Mouse (Mus musculus) heart, embryonic 13.5 days (tissue): ENCODE measurements around the gene Taf4. TPM values are rescaled to one million over a fixed set of nuclear protein-coding genes. Genes with fewer than 3 reads are reported as not detected.

Source experiments
- ATAC-seq: fragments of 200-750 bp; cut with Nextera tagmentation; 2 replicates; pipeline ENCODE4 v1.8.0; 2017; ENCODE audit warnings: moderate TSS enrichment; ENCODE audit not compliant: insufficient number of reproducible peaks, low FRiP score, low TSS enrichment; ENCODE audit errors: extremely low read depth
- H3K27ac ChIP-seq: fragments of 300-500 bp; sonication (generic); replicated peaks from 2 replicates; pipeline ENCODE4 v1.5.1; 2015; ENCODE audit warnings: moderate library complexity, mild to moderate bottlenecking, inconsistent platforms
- H3K27me3 ChIP-seq: fragments of 300-500 bp; sonication (generic); replicated peaks from 2 replicates; pipeline ENCODE4 v1.6.1; 2015; ENCODE audit warnings: mild to moderate bottlenecking, inconsistent platforms
- H3K36me3 ChIP-seq: fragments of 300-500 bp; sonication (generic); 2 replicates; pipeline ENCODE4 v1.6.1; 2015; ENCODE audit warnings: mild to moderate bottlenecking, inconsistent platforms
- H3K4me1 ChIP-seq: fragments of 300-500 bp; sonication (generic); 2 replicates; pipeline ENCODE4 v1.6.1; 2015; ENCODE audit warnings: inconsistent platforms
- H3K4me2 ChIP-seq: fragments of 300-500 bp; sonication (generic); 2 replicates; pipeline ENCODE4 v1.6.1; 2015; ENCODE audit warnings: inconsistent platforms, mild to moderate bottlenecking, moderate library complexity
- H3K4me3 ChIP-seq: fragments of 300-500 bp; sonication (generic); 2 replicates; pipeline ENCODE4 v1.5.1; 2015; ENCODE audit warnings: moderate library complexity, mild to moderate bottlenecking, inconsistent platforms
- H3K9ac ChIP-seq: fragments of 300-500 bp; sonication (generic); 2 replicates; pipeline ENCODE4 v1.6.1; 2015; ENCODE audit warnings: inconsistent platforms, mild to moderate bottlenecking, moderate library complexity
- H3K9me3 ChIP-seq: fragments of 300-500 bp; sonication (generic); 2 replicates; pipeline ENCODE4 v1.6.1; 2016; ENCODE audit warnings: inconsistent platforms
- WGBS: fragments of 180-500 bp; shearing (Covaris S2); methylation state at CpG from one replicate; pipeline ENCODE4 v1.1.7; 2015; ENCODE audit warnings: mixed read lengths; 5-methylcytosine and 5-hydroxymethylcytosine counted together
- polyA plus RNA-seq: library from polyadenylated mRNA; unstranded; fragments of >200 nt; fragmentation: Nextera tagmentation; extraction: Ambion mirVana; gene quantifications from 2 replicates; pipeline ENCODE4 v1.2.1, GENCODE M21; 2015

Gene Taf4
- polyA plus RNA-seq, 1 experiment from 2014 or later = 1.7 TPM

DNA sequence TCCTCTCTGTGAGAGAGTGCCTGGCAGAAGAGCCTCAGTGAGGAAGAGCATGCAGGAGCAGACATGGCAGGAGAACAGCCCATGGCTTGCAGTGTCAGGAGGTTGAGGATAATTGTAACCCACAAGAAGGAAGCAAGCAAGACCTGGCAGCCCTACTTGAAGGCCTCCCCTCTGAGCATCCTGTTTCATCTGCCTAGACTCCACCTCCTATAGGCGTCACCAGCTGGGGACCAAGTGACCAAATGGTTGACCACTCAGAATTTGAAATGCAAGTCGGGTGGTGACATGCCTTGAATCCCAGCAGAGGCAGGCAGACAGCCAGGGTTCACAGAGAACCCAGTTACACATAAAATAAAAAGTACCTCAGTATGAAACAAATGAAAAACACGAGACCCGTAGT is 4.2 kb upstream of the Taf4 start:
- 46% methylated on average over 4 of the region's 4 CpGs for WGBS
- Histone ChIP-seq H3K27me3 (no peaks in the 10 kb centered on the region), H3K9me3 (no peaks in the 10 kb centered on the region), H3K27ac (no peak overlapping the region), H3K4me3 (no peak overlapping the region), H3K4me1 (peaks cover 50% of the 10 kb centered on the region), H3K9ac (no peak overlapping the region), H3K4me2 (no peak overlapping the region), H3K36me3 (no peaks in the 10 kb centered on the region)
- ATAC-seq = no peak

GRCm38 (mm10) chr2:179979836-179980235 is 3.4 kb upstream of the Taf4 start:
- 46% methylated on average over 8 of the region's 8 CpGs for WGBS
- H3K9me3 ChIP-seq = no peaks in the 10 kb centered on the region
- ATAC-seq = no peak
- no peaks in the 10 kb centered on the region for H3K36me3 ChIP-seq
- H3K27ac ChIP-seq = no peak overlapping the region
- H3K9ac ChIP-seq = no peak overlapping the region
- no peak overlapping the region for H3K4me3 ChIP-seq
- H3K27me3 ChIP-seq = no peaks in the 10 kb centered on the region
- peaks cover 47% of the 10 kb centered on the region for H3K4me1 ChIP-seq
- H3K4me2 ChIP-seq = no peak overlapping the region

DNA sequence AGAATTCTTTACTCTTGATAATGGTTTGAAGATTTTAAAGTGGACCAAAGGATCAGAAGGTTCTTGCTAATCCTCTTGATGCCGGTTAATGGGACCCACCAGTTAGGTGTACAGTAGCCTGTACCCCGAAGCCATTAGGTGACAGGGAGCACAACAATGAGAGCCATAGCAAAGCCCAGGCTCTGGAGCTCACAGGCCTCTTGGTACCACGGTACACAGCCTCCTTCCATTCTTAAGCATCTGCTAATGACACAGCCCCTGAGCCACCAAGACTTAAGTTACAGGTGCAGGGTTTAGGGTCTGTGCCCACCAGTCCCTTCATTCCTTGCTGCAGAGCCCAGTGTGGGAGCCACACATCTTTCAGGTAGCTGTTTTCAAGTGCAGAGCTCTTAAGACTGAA is 1.8 kb upstream of the Taf4 start:
- WGBS = 70% methylated on average over 3 of the region's 3 CpGs
- no peak overlapping the region for H3K4me3 ChIP-seq
- no peak overlapping the region for H3K4me2 ChIP-seq
- H3K27me3 ChIP-seq = no peaks in the 10 kb centered on the region
- no peaks in the 10 kb centered on the region for H3K36me3 ChIP-seq
- no peak overlapping the region for H3K9ac ChIP-seq
- peaks cover 53% of the 10 kb centered on the region for H3K4me1 ChIP-seq
- no peak overlapping the region for H3K27ac ChIP-seq
- no peaks in the 10 kb centered on the region for H3K9me3 ChIP-seq
- no peak for ATAC-seq

- H3K27ac ChIP-seq = peak overlapping the region; percentile 92
- H3K4me1 ChIP-seq = peaks cover 61% of the 10 kb centered on the region
- peak overlapping the region; percentile 72 for H3K4me3 ChIP-seq
- H3K9ac ChIP-seq = peak overlapping the region; percentile 95
- no peak for ATAC-seq
- H3K4me2 ChIP-seq = peak overlapping the region; percentile 99
- WGBS = 11% methylated on average over 10 of the region's 10 CpGs
- H3K36me3 ChIP-seq = no peaks in the 10 kb centered on the region
- no peaks in the 10 kb centered on the region for H3K9me3 ChIP-seq
- H3K27me3 ChIP-seq = no peaks in the 10 kb centered on the region
Measured at GRCm38 (mm10) chr2:179977344-179978025, 1.0 kb upstream of the Taf4 start.

DNA sequence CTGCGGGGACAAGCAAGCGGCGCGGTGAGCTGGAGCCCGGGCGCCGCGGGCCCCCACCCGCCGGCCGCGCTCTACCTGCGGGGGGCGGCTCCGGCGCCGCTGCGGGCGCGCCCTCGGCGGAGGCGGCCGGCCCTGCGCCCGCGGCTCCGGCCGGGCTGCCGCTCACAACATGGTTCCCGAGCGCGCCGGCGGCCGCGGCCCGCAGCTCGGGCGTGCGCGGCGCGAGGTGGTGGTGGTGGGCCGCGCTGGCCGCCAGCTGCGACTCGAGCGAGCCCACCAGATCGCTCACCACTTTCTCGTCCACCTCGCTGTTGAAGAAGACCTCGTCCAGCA is 185 bp downstream of the Taf4 start:
- peaks cover 67% of the 10 kb centered on the region for H3K4me1 ChIP-seq
- peak; percentile 37; the same call in 1 of the 2 replicates for ATAC-seq
- 0% methylated on average over 35 of the region's 54 CpGs for WGBS

DNA sequence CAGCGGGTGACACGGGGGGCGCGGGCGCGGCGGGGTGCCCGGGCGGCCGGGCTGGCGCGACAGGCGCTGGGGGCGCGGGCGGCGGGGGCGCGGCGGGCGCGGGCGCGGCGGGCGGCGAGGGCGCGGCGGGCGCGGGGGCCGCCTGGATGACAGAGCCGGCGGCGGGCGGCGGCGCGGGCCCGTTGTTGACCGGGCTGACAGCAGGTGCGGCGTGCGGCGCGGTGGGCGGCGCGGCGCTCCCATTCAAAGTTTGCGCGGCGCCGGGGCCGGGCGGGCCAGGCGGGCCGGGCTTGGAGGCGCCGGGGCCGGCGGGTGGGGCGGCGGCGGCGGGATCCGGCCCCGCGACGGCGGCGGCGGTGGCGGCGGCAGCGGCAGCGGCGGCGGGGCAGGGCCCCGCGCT is 595 bp downstream of the Taf4 start:
- 2% methylated on average over 27 of the region's 82 CpGs for WGBS
- H3K9me3 ChIP-seq = no peaks in the 10 kb centered on the region
- no peaks in the 10 kb centered on the region for H3K36me3 ChIP-seq
- peak overlapping the region; percentile 99 for H3K4me2 ChIP-seq
- H3K4me1 ChIP-seq = peaks cover 69% of the 10 kb centered on the region
- H3K27ac ChIP-seq = 0 out of 2 replicates have a peak overlapping the region, but pooled peaks have one; percentile 92
- peak overlapping the region; percentile 95 for H3K9ac ChIP-seq
- 0 out of 2 replicates have a peak, but pooled peaks have one; percentile 4 for ATAC-seq
- H3K27me3 ChIP-seq = no peaks in the 10 kb centered on the region
- peak overlapping the region; percentile 72 for H3K4me3 ChIP-seq

More for the DNA sequence above, 185 bp downstream of the Taf4 start:
- peak overlapping the region; percentile 72 for H3K4me3 ChIP-seq
- peak overlapping the region; percentile 99 for H3K4me2 ChIP-seq
- H3K27ac ChIP-seq = peak overlapping the region; percentile 92
- H3K9me3 ChIP-seq = no peaks in the 10 kb centered on the region
- H3K36me3 ChIP-seq = no peaks in the 10 kb centered on the region
- peak overlapping the region; percentile 95 for H3K9ac ChIP-seq
- no peaks in the 10 kb centered on the region for H3K27me3 ChIP-seq

- peak overlapping the region; percentile 72 for H3K4me3 ChIP-seq
- H3K27ac ChIP-seq = no peak overlapping the region
- ATAC-seq = no peak
- peak overlapping the region; percentile 99 for H3K4me2 ChIP-seq
- peaks cover 72% of the 10 kb centered on the region for H3K4me1 ChIP-seq
- no peaks in the 10 kb centered on the region for H3K27me3 ChIP-seq
- no peaks in the 10 kb centered on the region for H3K9me3 ChIP-seq
- 6% methylated on average over 40 of the region's 45 CpGs for WGBS
- peak overlapping the region; percentile 95 for H3K9ac ChIP-seq
- H3K36me3 ChIP-seq = no peaks in the 10 kb centered on the region
Measured at GRCm38 (mm10) chr2:179974651-179975471, 1.6 kb downstream of the Taf4 start.

- peaks cover 73% of the 10 kb centered on the region for H3K4me1 ChIP-seq
- H3K4me3 ChIP-seq = peak overlapping the region; percentile 72
- peak overlapping the region; percentile 95 for H3K9ac ChIP-seq
- peak overlapping the region; percentile 99 for H3K4me2 ChIP-seq
- no peaks in the 10 kb centered on the region for H3K36me3 ChIP-seq
- H3K27me3 ChIP-seq = no peaks in the 10 kb centered on the region
- ATAC-seq = no peak
- 18% methylated on average over 8 of the region's 8 CpGs for WGBS
- H3K9me3 ChIP-seq = no peaks in the 10 kb centered on the region
- 0 out of 2 replicates have a peak overlapping the region, but pooled peaks have one; percentile 3 for H3K27ac ChIP-seq
Measured at GRCm38 (mm10) chr2:179973871-179974628, 2.4 kb downstream of the Taf4 start.

DNA sequence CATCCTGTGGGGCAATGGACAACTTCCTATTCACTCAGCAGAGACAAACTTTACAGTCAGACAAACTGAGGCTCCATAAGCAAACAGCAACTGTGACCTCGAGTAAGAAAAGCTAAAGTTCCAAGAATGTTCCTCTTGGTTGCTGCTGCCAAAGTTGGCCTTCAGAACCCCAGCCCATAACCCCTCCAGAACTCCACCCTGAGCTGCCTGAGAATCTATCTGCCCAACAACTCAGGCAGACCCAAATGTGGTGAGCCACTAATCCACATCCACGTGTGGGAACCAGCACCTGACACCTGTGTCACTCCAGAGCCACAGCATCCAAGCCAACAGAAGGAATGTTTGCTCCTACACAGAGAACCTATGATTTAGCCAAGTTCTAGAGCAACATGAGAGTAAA is 4.0 kb downstream of the Taf4 start:
- no peak for ATAC-seq
- H3K9ac ChIP-seq = no peak overlapping the region
- 47% methylated on average over 2 of the region's 2 CpGs for WGBS

GRCm38 (mm10) chr2:179971891-179972290 is 4.6 kb downstream of the Taf4 start:
- H3K4me2 ChIP-seq = no peak overlapping the region
- peaks cover 84% of the 10 kb centered on the region for H3K4me1 ChIP-seq
- no peak overlapping the region for H3K9ac ChIP-seq
- 70% methylated on average over 2 of the region's 2 CpGs for WGBS
- no peaks in the 10 kb centered on the region for H3K36me3 ChIP-seq
- H3K27me3 ChIP-seq = no peaks in the 10 kb centered on the region
- ATAC-seq = no peak
- no peak overlapping the region for H3K4me3 ChIP-seq
- H3K9me3 ChIP-seq = no peaks in the 10 kb centered on the region
- no peak overlapping the region for H3K27ac ChIP-seq

More for the DNA sequence above, 4.0 kb downstream of the Taf4 start:
- H3K9me3 ChIP-seq = no peaks in the 10 kb centered on the region
- no peak overlapping the region for H3K4me3 ChIP-seq
- peaks cover 80% of the 10 kb centered on the region for H3K4me1 ChIP-seq
- H3K4me2 ChIP-seq = peak overlapping the region; percentile 99; the same call in 1 of the 2 replicates
- H3K27me3 ChIP-seq = no peaks in the 10 kb centered on the region
- no peaks in the 10 kb centered on the region for H3K36me3 ChIP-seq
- no peak overlapping the region for H3K27ac ChIP-seq

DNA sequence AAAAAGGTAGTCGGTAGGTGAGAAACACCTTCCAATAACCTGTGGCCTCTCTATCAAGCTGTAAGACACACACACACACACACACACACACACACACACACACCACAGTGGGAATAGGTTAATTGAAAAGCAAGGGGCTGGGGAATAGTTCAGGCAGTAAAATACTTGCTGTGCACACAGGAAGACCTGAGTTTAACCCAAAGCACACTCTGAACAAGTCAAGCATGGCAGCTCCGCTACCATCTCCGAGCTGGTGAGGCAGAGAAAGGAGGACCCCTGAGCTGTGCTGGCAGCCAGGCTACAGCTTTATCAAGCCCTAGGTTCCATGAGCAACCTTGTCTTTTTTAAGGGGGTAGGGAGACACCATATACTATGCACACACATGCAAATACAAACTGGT is 7.3 kb downstream of the Taf4 start:
- no peaks in the 10 kb centered on the region for H3K27me3 ChIP-seq
- H3K27ac ChIP-seq = no peak overlapping the region
- H3K4me1 ChIP-seq = peaks cover 98% of the 10 kb centered on the region
- no peaks in the 10 kb centered on the region for H3K36me3 ChIP-seq
- H3K4me3 ChIP-seq = no peak overlapping the region
- no peak overlapping the region for H3K4me2 ChIP-seq
- 82% methylated on average over 3 of the region's 3 CpGs for WGBS
- 0 out of 2 replicates have a peak overlapping the region, but pooled peaks have one; percentile 6 for H3K9ac ChIP-seq
- ATAC-seq = no peak
- H3K9me3 ChIP-seq = no peaks in the 10 kb centered on the region
